Mouse (Mus musculus) induced T-regulatory cell, adult 2 months (primary cell): ENCODE data around the gene Tmem150c.

Experiments
- DNase-seq: peaks from one replicate; pipeline ENCODE4 v3.0.0-alpha.2; 2012; ENCODE audit warnings: low read depth

The Tmem150c gene

GRCm38 (mm10) chr5:100052728-100053127, 106.9 kb downstream of the Tmem150c start:
- DNase-seq: no peak

DNA sequence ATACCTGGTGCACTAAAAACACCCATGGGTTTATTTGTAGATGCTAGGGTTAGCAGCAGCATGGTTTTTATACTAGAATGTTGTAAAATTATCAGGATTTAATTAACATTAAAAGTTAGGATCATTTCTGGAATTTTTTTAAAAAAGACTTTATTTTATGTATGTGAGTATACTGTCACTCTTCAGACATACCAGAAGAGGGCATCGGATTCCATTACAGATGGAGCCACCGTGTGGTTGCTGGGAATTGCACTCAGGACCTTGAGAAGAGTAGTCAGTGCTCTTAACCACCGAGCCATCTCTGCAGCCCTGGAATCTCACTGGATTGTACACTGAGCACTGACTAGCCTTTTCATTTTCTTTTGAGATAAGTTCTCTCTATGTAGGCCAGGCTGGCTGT, 109.7 kb downstream of the Tmem150c start:
- DNase-seq: no peak

GRCm38 (mm10) chr5:100047871-100048270, 111.7 kb downstream of the Tmem150c start:
- no peak for DNase-seq

DNA sequence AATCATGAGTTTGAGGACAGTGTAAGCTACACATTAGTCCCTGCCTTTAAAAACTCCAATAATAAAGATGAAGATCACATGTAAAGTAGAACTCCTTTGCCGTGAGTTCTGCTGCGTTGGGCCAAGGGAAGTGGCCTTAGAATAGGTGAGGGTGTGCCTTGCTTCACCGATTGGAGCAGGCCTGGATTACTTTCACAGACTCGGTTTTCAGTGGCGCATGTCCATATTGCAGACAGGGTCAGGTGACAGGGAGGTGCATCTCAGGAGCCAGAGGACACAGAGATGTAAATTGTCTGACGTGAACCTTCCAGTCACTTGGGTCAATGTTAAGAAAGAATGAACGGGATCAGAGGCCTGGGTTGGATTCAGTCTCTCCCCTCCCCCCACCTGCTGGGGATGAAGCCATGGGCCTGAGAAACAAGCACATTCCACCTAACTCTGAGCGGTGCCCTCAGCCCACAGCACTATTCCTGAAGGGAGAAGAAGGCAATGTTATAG, 112.4 kb downstream of the Tmem150c start:
- no peak for DNase-seq

DNA sequence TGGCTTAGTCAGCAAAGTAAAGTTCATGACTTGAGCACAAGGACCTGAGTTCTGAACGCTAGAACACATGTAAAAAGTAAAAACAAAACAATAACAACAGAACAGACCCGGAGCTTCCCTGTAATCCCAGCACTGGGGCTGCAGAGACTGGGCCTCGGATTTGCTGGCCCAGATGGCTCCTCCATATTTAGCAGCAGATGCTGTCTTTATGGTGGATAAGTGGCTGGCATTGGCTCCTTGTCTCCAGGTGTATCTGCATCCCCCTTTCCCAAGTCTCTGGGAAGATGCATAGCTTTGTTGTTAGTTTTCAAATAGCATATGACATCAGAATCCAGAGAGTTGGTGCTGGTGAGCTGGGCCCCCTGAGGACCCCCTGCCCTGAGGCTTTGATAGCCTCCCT, 113.5 kb downstream of the Tmem150c start:
- DNase-seq: no peak

DNA sequence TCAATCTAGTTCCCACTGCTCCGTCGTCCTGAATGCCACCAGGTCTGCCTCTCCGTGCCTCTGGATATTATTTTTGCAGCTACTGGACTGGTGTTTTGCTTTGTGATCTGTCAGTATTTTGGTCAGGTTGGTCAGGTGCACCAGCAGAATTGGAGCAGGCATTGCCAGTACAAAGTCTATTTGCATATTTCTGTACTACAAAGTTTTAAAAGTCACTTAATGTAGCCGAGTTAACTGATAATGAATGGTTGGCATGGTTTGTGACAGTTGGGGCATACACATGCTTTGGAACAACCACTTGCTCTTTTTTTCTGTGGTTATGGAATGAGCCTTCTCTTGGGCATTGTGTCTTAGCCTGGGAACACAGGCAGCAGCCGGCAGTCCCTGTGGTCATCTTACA, 115.0 kb downstream of the Tmem150c start:
- DNase-seq: no peak

GRCm38 (mm10) chr5:100044030-100044429, 115.6 kb downstream of the Tmem150c start:
- DNase-seq: no peak

- DNase-seq: no peak
Measured at GRCm38 (mm10) chr5:100043361-100043760, 116.2 kb downstream of the Tmem150c start.

GRCm38 (mm10) chr5:100042467-100042866, 117.1 kb downstream of the Tmem150c start:
- DNase-seq: no peak

GRCm38 (mm10) chr5:100041272-100041671, 118.3 kb downstream of the Tmem150c start:
- no peak for DNase-seq

GRCm38 (mm10) chr5:100040281-100040784, 119.3 kb downstream of the Tmem150c start:
- no peak for DNase-seq

DNA sequence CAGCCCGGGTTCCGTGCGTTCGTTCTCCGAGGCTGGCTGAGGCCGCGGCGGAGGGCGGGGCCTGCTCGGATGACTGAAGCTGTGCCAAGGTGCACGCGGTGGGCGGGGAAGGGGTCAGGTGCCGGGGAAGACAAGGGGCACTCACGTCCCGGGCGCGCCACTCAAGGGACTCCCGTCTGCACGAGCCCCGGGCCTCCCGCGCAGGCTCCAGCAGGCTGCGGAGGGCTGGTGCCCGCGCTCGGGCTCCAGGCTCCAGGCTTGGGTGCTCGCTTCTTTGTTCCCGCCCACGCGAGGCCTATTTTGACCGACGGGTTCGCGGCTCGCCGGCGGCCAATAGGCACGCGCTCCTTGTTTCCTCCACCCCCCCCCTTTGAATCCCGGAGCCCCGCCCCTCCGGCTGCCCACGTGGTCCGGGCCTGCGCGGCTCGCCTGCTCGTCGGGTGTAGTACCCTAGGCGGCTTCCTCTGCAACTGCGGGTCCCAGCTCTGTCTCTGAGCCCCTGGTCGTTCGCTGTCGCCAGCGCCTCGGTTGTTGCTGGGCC, 119.9 kb downstream of the Tmem150c start, which contains the start of the genes Hnrnpdl and Enoph1:
Gene Hnrnpdl, minus strand, starts transcription at position 63 of the 541 bp plus-strand sequence.
Gene Enoph1, plus strand, starts transcription at position 384 of the 541 bp plus-strand sequence.
- peak; percentile 98 for DNase-seq

- peak; percentile 96 for DNase-seq
Measured at GRCm38 (mm10) chr5:100038714-100039601, 120.7 kb downstream of the Tmem150c start.

- peak; percentile 94 for DNase-seq
Measured at GRCm38 (mm10) chr5:100037965-100038713, 121.5 kb downstream of the Tmem150c start.

DNA sequence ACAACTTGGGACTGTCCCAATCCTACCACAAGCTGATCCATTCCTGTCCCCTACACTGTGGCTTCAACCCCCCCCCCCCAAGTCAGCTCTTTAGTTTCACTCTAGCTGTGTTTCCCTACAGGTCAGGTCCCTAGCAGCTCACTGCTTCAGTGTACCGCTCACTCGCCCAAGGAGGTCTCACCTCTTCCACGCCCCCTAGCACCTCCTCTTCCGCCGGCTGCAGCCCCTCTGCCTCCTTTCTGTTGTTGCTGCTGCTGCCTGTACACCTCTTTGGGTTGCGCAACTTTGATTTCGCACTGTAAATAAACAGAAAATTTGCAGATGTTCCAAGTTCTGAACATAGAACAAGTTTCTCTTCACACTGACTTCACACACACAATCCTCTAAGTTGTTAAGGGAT, 122.9 kb downstream of the Tmem150c start:
- DNase-seq: peak; percentile 70

- peak; percentile 35 for DNase-seq
Measured at GRCm38 (mm10) chr5:100035950-100036349, 123.7 kb downstream of the Tmem150c start.

GRCm38 (mm10) chr5:100032646-100033045, 127.0 kb downstream of the Tmem150c start:
- peak; percentile 29 for DNase-seq

DNA sequence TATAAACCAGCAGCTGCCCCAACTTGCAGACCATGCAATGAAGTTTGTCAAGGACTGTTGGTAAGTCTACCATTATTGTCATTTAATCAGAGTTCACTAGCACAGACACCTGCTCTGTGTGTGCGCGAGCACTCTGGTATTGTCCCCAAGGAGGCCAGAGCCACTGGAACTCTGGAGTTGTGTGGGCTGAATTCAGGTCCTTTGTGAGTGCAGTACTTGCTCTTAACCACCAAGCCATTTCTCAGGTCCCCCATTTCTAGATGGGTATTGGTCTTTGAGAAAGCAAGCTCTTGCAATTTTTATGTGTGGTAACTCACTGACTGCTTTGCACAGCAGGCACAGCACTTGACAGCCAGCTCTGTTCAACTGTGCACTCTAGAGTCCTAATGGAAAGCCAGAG, 127.5 kb downstream of the Tmem150c start:
- peak; percentile 36 for DNase-seq

DNA sequence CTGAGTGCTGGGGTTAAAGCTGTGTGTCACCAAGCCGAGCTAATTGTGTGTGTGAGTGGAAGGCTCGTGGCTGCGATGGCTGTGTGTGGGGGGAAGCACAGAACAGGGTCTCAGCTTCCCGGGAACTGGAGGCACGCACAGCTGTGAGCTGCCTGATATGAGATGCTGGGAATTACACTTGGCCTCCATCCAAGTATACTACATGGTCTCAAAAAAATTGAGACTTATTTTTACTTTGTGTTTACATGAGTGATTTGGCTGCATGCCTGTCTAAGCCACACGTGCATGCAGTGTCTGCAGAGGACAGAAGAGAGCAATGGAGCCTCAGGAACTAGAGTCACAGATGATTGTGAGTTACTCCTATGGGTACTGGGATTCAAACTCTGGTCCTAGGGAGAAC, 129.5 kb downstream of the Tmem150c start:
- DNase-seq: no peak
